Mouse (Mus musculus): ENCODE results near the gene Celf2.

DNA sequence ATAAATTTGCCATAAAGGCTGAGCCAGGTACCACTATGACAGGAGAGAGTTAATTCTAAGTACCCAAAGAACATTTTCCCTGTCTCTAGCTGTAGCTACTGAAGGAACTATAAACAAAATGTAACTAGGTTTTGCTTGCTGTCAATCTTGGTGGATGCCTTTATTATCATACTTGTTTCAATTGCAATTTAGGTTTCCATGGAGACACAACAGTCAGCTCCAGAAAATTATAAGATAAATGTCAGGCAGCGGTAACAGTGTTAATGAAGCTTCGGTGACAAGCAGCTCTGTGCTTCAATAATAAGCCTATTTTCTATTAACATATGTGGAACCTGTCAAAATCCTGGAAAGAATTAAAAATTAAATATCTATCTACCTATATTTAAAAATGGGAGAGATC, 777.3 kb downstream of the Celf2 start:
- TF ChIP-seq CTCF (IDR thresholded peaks at IDR 0.05; ENCODE audit: extremely low read depth, insufficient read depth, insufficient read length, insufficient replicate concordance) = no peak
- no peak for TF ChIP-seq POLR2A (IDR thresholded peaks at IDR 0.05; ENCODE audit: low read depth, low read length)
